Mouse (Mus musculus) urinary bladder, adult 18-20 months (tissue): ENCODE results near the gene Olfr103.

Experiments used
- DNase-seq, 2 experiments: peaks; one replicate each; pipeline ENCODE4 v3.0.0; 2022; ENCODE audit warnings: low spot score in 2 of 2, mixed read lengths in 2 of 2

The Olfr103 gene

GRCm38 (mm10) chr17:37339598-37339997, at the start of gene Olfr103:
Olfr103 (minus strand) TSS chr17:37339698.
- DNase-seq = no peak

- DNase-seq = no peak
Observed at GRCm38 (mm10) chr17:37378733-37379132, 39.2 kb upstream of the Olfr103 start, which contains the start of gene Olfr105-ps. Olfr105-ps (plus strand) TSS chr17:37379033.

- no peak for DNase-seq
Observed at GRCm38 (mm10) chr17:37359282-37359681, 19.8 kb upstream of the Olfr103 start, which contains the start of gene Olfr104-ps. Olfr104-ps (plus strand) TSS chr17:37359582.

- no peak for DNase-seq
Observed at GRCm38 (mm10) chr17:37316954-37317353, 22.5 kb downstream of the Olfr103 start, which contains the start of gene Olfr102. Olfr102 (minus strand) TSS chr17:37317054.

GRCm38 (mm10) chr17:37310146-37310699, 29.3 kb downstream of the Olfr103 start:
- DNase-seq = no peak

GRCm38 (mm10) chr17:37308483-37308882, 31.0 kb downstream of the Olfr103 start:
- no peak for DNase-seq

GRCm38 (mm10) chr17:37304213-37304612, 35.3 kb downstream of the Olfr103 start, which contains the start of gene Olfr101:
Olfr101 (minus strand) TSS chr17:37304313.
- DNase-seq = no peak
